Mouse (Mus musculus): Measurements from ENCODE around the gene Rora.

Gene Rora

GRCm38 (mm10) chr9:68805776-68806175 lies 152.2 kb downstream of the Rora start:
- in situ Hi-C loops (cut with MboI; ENCODE audit: unreplicated experiment in 2 of 2), result no loop called here

- in situ Hi-C loops (cut with MboI; ENCODE audit: unreplicated experiment in 2 of 2), result no loop called here
Observed at GRCm38 (mm10) chr9:68807735-68808134, 154.1 kb downstream of the Rora start.

GRCm38 (mm10) chr9:68809536-68809935 lies 155.9 kb downstream of the Rora start:
- in situ Hi-C loops (cut with MboI; ENCODE audit: unreplicated experiment in 2 of 2), result no loop called here

- in situ Hi-C loops (cut with MboI; ENCODE audit: unreplicated experiment in 2 of 2), result no loop called here
Observed at GRCm38 (mm10) chr9:68814723-68815122, 161.1 kb downstream of the Rora start.

GRCm38 (mm10) chr9:68815877-68816276 lies 162.3 kb downstream of the Rora start:
- in situ Hi-C loops (cut with MboI; ENCODE audit: unreplicated experiment in 2 of 2), result no loop called here

GRCm38 (mm10) chr9:68820036-68820435 lies 166.4 kb downstream of the Rora start:
- in situ Hi-C loops (cut with MboI; ENCODE audit: unreplicated experiment in 2 of 2), result no loop called here

- in situ Hi-C loops (cut with MboI; ENCODE audit: unreplicated experiment in 2 of 2), result no loop called here
Observed at GRCm38 (mm10) chr9:68820478-68820877, 166.9 kb downstream of the Rora start.

- in situ Hi-C loops (cut with MboI; ENCODE audit: unreplicated experiment in 2 of 2), result no loop called here
Observed at GRCm38 (mm10) chr9:68821388-68821787, 167.8 kb downstream of the Rora start.

GRCm38 (mm10) chr9:68823292-68823691 lies 169.7 kb downstream of the Rora start:
- in situ Hi-C loops (cut with MboI; ENCODE audit: unreplicated experiment in 2 of 2), result no loop called here

GRCm38 (mm10) chr9:68825107-68825506 lies 171.5 kb downstream of the Rora start:
- in situ Hi-C loops (cut with MboI; ENCODE audit: unreplicated experiment in 2 of 2), result no loop called here

GRCm38 (mm10) chr9:68825841-68826240 lies 172.3 kb downstream of the Rora start:
- in situ Hi-C loops (cut with MboI; ENCODE audit: unreplicated experiment in 2 of 2), result no loop called here

GRCm38 (mm10) chr9:68827441-68827840 lies 173.9 kb downstream of the Rora start:
- in situ Hi-C loops (cut with MboI; ENCODE audit: unreplicated experiment in 2 of 2), result no loop called here

GRCm38 (mm10) chr9:68829903-68830302 lies 176.3 kb downstream of the Rora start:
- in situ Hi-C loops (cut with MboI; ENCODE audit: unreplicated experiment in 2 of 2), result no loop called here

- in situ Hi-C loops (cut with MboI; ENCODE audit: unreplicated experiment in 2 of 2), result no loop called here
Observed at GRCm38 (mm10) chr9:68833323-68833722, 179.7 kb downstream of the Rora start.

GRCm38 (mm10) chr9:68835037-68835649 lies 181.6 kb downstream of the Rora start:
- in situ Hi-C loops (cut with MboI; ENCODE audit: unreplicated experiment in 2 of 2), result no loop called here

- in situ Hi-C loops (cut with MboI; ENCODE audit: unreplicated experiment in 2 of 2), result no loop called here
Observed at GRCm38 (mm10) chr9:68842134-68842892, 188.7 kb downstream of the Rora start.

- in situ Hi-C loops (cut with MboI; ENCODE audit: unreplicated experiment in 2 of 2), result no loop called here
Observed at GRCm38 (mm10) chr9:68845556-68845955, 192.0 kb downstream of the Rora start.

GRCm38 (mm10) chr9:68850321-68850720 lies 196.7 kb downstream of the Rora start:
- in situ Hi-C loops (cut with MboI; ENCODE audit: unreplicated experiment in 2 of 2), result no loop called here

- in situ Hi-C loops (cut with MboI; ENCODE audit: unreplicated experiment in 2 of 2), result no loop called here
Observed at GRCm38 (mm10) chr9:68852201-68852600, 198.6 kb downstream of the Rora start.

GRCm38 (mm10) chr9:68852934-68853333 lies 199.3 kb downstream of the Rora start:
- in situ Hi-C loops (cut with MboI; ENCODE audit: unreplicated experiment in 2 of 2), result no loop called here

- in situ Hi-C loops (cut with MboI; ENCODE audit: unreplicated experiment in 2 of 2), result no loop called here
Observed at GRCm38 (mm10) chr9:68859500-68859899, 205.9 kb downstream of the Rora start.

GRCm38 (mm10) chr9:68866317-68866716 lies 212.7 kb downstream of the Rora start:
- in situ Hi-C loops (cut with MboI; ENCODE audit: unreplicated experiment in 2 of 2), result no loop called here

Measured in v-Abl transformed pro-B cells (cell line).